Mouse (Mus musculus): ENCODE data around the gene Pik3ap1. TPM values are rescaled to one million over a fixed set of nuclear protein-coding genes. Genes with fewer than 3 reads are reported as not detected.

Pik3ap1 gene
- polyA plus RNA-seq, 1 experiment from 2014 or later: 8.6 TPM

DNA sequence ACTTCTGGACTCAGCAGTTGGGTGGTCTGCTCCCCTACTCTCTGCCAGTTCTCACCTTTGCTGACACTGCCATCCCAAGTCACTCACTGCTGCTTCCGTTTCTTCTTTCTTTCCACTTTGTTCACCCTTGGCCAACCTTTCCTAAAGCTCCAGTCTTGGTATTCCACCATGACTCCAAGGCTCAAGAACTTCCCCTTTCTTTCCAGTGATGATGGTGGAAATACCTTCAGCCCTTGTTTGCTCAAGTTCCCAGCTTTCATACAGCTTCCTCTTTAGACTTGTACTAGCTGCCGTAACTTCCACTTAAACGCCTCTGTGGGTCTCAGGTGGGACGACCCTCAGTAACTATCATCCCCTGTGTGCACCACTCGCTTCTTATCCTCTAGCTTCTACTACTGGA, 142.9 kb downstream of the Pik3ap1 start:
- no peak overlapping the region for H3K4me3 ChIP-seq (replicated peaks; ENCODE audit: low read length)
- no peaks in the 10 kb centered on the region for H3K27me3 ChIP-seq (ENCODE audit: control insufficient read depth, insufficient read depth, low read length)
- no peak for ATAC-seq (ENCODE audit: insufficient read depth, low FRiP score)
- no peak overlapping the region for H3K27ac ChIP-seq (ENCODE audit: low read length)
- H3K36me3 ChIP-seq (ENCODE audit: control insufficient read depth, insufficient read depth, low read length): peaks cover 24% of the 10 kb centered on the region
- H3K9me3 ChIP-seq (replicated peaks; ENCODE audit: control insufficient read depth, low read length): no peaks in the 10 kb centered on the region
- H3K4me1 ChIP-seq (ENCODE audit: control insufficient read depth, insufficient read depth, low read length): no peaks in the 10 kb centered on the region
- WGBS: 90% methylated on average over 5 of the region's 5 CpGs
- H3K9ac ChIP-seq (ENCODE audit: low read length): no peak overlapping the region
- H3K4me2 ChIP-seq (ENCODE audit: low read depth, low read length): no peak overlapping the region

DNA sequence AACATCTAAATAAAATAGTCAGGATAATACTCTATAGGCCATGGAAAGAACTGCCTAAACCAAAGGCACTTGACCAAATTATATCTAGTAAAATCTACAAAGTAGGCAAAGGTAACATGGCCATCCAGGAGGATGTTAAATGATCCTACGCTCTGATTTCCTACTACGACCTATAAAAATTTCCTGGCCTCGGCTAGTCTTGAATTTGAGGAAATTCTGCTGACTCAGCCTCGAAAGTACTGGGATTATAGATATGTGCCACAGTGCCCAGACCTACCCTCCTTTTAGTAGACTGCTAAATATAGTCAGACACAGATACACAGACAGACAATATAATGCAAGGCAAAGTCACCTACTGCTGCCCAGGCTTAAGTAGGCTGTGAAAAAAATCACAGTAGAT, 151.2 kb downstream of the Pik3ap1 start:
- WGBS: 89% methylated on average over 4 of the region's 4 CpGs
- Histone ChIP-seq H3K4me1 (ENCODE audit: control insufficient read depth, insufficient read depth, low read length) (no peaks in the 10 kb centered on the region), H3K36me3 (ENCODE audit: control insufficient read depth, insufficient read depth, low read length) (peaks cover 24% of the 10 kb centered on the region), H3K9ac (ENCODE audit: low read length) (no peak overlapping the region), H3K9me3 (replicated peaks; ENCODE audit: control insufficient read depth, low read length) (no peaks in the 10 kb centered on the region), H3K27me3 (ENCODE audit: control insufficient read depth, insufficient read depth, low read length) (no peaks in the 10 kb centered on the region), H3K4me2 (ENCODE audit: low read depth, low read length) (no peak overlapping the region), H3K4me3 (replicated peaks; ENCODE audit: low read length) (no peak overlapping the region), H3K27ac (ENCODE audit: low read length) (no peak overlapping the region)
- ATAC-seq (ENCODE audit: insufficient read depth, low FRiP score): no peak

Other genes with a start within 250 kb of the Pik3ap1 start
- 0.21 and 0.29 TPM in 2 replicates for gene Tll2, start 178.3 kb downstream of the Pik3ap1 start, polyA plus RNA-seq (2015; fragmentation: Nextera tagmentation; extraction: Ambion mirVana)
- gene Tm9sf3, start 121.1 kb downstream of the Pik3ap1 start, polyA plus RNA-seq (2015; fragmentation: Nextera tagmentation; extraction: Ambion mirVana): 136 and 151 TPM in 2 replicates
- 17.3 and 17.6 TPM in 2 replicates for gene Lcor, start 97.5 kb upstream of the Pik3ap1 start, polyA plus RNA-seq (2015; fragmentation: Nextera tagmentation; extraction: Ambion mirVana)
- 1.8 and 1.9 TPM in 2 replicates for gene Gm340, start 197.3 kb upstream of the Pik3ap1 start, polyA plus RNA-seq (2015; fragmentation: Nextera tagmentation; extraction: Ambion mirVana)

All from stomach, embryonic 16.5 days (tissue).